Mouse (Mus musculus) midbrain, embryonic 11.5 days (tissue): ENCODE results near the gene Baz1a. TPM values are rescaled to one million over a fixed set of nuclear protein-coding genes. Genes with fewer than 3 reads are reported as not detected.

ENCODE experiments used
- ATAC-seq: fragments of 200-750 bp; cut with Nextera tagmentation; 2 replicates; pipeline ENCODE4 v1.8.0; 2017; ENCODE audit warnings: moderate TSS enrichment, moderate library complexity; ENCODE audit not compliant: low FRiP score
- DNase-seq: peaks from one replicate; pipeline ENCODE4 v3.0.0; 2015; ENCODE audit warnings: low spot score; ENCODE audit errors: missing footprints
- H3K27ac ChIP-seq: fragments of 300-500 bp; sonication (generic); 2 replicates; pipeline ENCODE4 v1.5.1; 2014; ENCODE audit warnings: low read depth, low read length
- H3K27me3 ChIP-seq: fragments of 300-500 bp; sonication (generic); 2 replicates; pipeline ENCODE4 v1.6.1; 2014; ENCODE audit warnings: mild to moderate bottlenecking, low read length, moderate library complexity, mixed read lengths; ENCODE audit not compliant: control insufficient read depth, insufficient read depth
- H3K36me3 ChIP-seq: fragments of 300-500 bp; sonication (generic); 2 replicates; pipeline ENCODE4 v1.6.1; 2014; ENCODE audit warnings: mild to moderate bottlenecking, low read length, moderate library complexity, mixed read lengths; ENCODE audit not compliant: control insufficient read depth, insufficient read depth
- H3K4me1 ChIP-seq: fragments of 300-500 bp; sonication (generic); 2 replicates; pipeline ENCODE4 v1.6.1; 2014; ENCODE audit warnings: low read length; ENCODE audit not compliant: control insufficient read depth, insufficient read depth
- H3K4me2 ChIP-seq: fragments of 300-500 bp; sonication (generic); 2 replicates; pipeline ENCODE4 v1.6.1; 2014; ENCODE audit warnings: mild to moderate bottlenecking, moderate library complexity
- H3K4me3 ChIP-seq: fragments of 300-500 bp; sonication (generic); 2 replicates; pipeline ENCODE4 v1.5.1; 2014; ENCODE audit warnings: low read depth, low read length
- H3K9ac ChIP-seq: fragments of 300-500 bp; sonication (generic); 2 replicates; pipeline ENCODE4 v1.6.1; 2014; ENCODE audit warnings: low read length
- H3K9me3 ChIP-seq: fragments of 300-500 bp; sonication (generic); 2 replicates; pipeline ENCODE4 v1.6.1; 2016; ENCODE audit warnings: low read length; ENCODE audit not compliant: control insufficient read depth
- WGBS: fragments of 180-500 bp; shearing (Covaris S2); extraction: QIAGEN DNeasy Blood & Tissue Kit; methylation state at CpG from one replicate; pipeline ENCODE4 v1.1.7; 2014; 5-methylcytosine and 5-hydroxymethylcytosine counted together
- polyA plus RNA-seq: library from polyadenylated mRNA; unstranded; fragments of >200 nt; fragmentation: Nextera tagmentation; extraction: Ambion mirVana; gene quantifications from 2 replicates; pipeline ENCODE4 v1.2.1, GENCODE M21; 2014

The Baz1a gene
- polyA plus RNA-seq, 1 experiment from 2014 or later, result 34.3 TPM

DNA sequence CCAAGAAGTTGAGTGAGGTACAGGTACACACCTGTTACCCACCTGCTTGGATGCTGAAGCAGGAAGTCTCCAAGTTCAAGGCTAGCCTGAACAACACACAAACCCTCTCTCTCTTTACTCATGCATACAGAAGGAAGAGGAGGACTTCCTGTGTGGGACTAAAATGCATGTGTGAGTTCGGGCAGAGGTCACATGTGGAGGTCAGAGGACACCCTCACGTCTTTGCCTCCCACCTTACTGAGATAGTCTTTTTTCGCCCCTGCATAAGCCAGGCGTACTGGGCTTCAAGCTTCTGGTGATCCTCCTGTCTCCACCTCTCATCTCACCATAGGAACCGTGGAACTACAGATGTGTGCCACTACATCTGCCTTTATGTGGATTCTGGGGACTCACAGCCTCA, 15.7 kb downstream of the Baz1a start:
- no peak for ATAC-seq
- no peaks in the 10 kb centered on the region for H3K27me3 ChIP-seq
- no peak overlapping the region for H3K4me2 ChIP-seq
- no peaks in the 10 kb centered on the region for H3K36me3 ChIP-seq
- WGBS, result 80% methylated on average over 5 of the region's 5 CpGs
- H3K9ac ChIP-seq, result no peak overlapping the region
- H3K4me3 ChIP-seq, result no peak overlapping the region
- no peak for DNase-seq
- no peaks in the 10 kb centered on the region for H3K9me3 ChIP-seq
- H3K27ac ChIP-seq, result no peak overlapping the region
- no peaks in the 10 kb centered on the region for H3K4me1 ChIP-seq

DNA sequence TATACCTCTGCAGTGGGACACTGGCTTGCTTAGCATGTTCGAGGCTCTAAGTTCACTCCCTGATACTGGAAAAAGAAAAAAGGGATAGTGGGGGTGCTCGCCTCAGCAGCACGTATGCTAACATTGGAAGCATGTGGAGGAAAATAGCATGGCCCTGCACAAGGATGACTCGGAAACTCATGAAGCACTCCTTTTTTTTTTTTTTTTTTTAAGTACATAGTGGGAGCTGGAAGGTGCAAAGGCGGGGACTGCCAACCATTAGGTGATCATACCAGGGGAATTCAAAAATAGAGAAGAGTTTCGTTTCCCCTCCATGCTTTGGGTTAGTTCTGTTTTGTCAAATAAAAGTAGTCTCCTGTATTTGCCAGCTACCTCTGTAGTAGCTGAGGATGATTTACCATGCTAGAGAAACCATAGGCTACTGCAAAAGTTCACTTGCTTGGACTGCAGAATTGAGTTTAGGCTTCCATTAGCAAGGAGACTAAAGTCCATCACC, 17.1 kb downstream of the Baz1a start:
- no peak for ATAC-seq
- 90% methylated on average over 6 of the region's 6 CpGs for WGBS
- no peak overlapping the region for H3K9ac ChIP-seq
- H3K4me1 ChIP-seq, result no peaks in the 10 kb centered on the region
- no peak for DNase-seq
- H3K36me3 ChIP-seq, result no peaks in the 10 kb centered on the region
- no peaks in the 10 kb centered on the region for H3K9me3 ChIP-seq
- H3K4me2 ChIP-seq, result no peak overlapping the region
- H3K27me3 ChIP-seq, result no peaks in the 10 kb centered on the region
- H3K27ac ChIP-seq, result no peak overlapping the region
- H3K4me3 ChIP-seq, result no peak overlapping the region

DNA sequence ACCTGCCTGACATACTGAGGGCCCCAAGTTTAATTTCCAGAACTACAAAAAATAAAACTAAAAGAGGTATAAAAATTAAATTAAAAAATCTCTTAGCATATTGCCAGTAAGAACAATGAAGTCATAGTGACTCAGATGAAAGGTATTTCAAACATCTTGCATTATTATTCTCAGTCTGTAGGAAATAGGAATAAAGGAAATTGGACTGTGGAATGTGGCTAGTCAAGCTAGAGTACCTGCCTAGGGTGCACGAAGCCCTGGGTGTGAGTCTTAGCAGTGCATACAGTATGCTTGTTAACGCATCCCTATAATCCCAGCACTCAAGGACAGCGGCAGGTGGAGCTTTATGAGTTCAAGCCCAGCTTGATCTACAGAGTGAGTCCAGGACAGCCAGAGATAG, 18.2 kb downstream of the Baz1a start:
- no peak overlapping the region for H3K4me2 ChIP-seq
- no peaks in the 10 kb centered on the region for H3K36me3 ChIP-seq
- H3K9ac ChIP-seq, result no peak overlapping the region
- H3K27ac ChIP-seq, result no peak overlapping the region
- no peak for DNase-seq
- ATAC-seq, result no peak
- no peaks in the 10 kb centered on the region for H3K27me3 ChIP-seq
- H3K9me3 ChIP-seq, result no peaks in the 10 kb centered on the region
- H3K4me3 ChIP-seq, result no peak overlapping the region
- H3K4me1 ChIP-seq, result no peaks in the 10 kb centered on the region
- WGBS, result 71% methylated on average over 3 of the region's 3 CpGs

DNA sequence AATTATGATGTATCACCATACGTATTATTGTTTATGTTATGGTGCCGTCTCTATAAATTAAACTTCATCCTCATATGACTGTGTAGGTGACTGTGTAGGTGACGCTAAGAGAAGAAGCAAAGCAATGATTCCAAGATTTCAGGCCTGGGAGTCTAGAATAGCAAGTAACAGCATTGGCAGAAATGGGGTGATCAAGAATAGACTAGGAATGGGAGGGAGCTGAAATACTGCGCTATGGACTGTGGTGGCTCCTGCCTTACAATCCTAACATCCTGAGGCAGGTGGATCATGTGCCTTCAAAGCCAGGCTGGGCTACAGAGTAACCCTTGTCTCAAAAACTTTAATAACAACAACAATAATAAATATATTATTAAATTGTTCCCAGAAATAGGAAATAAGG, 19.7 kb downstream of the Baz1a start:
- Histone ChIP-seq H3K9ac (no peak overlapping the region), H3K27me3 (no peaks in the 10 kb centered on the region), H3K4me2 (no peak overlapping the region), H3K4me1 (no peaks in the 10 kb centered on the region), H3K27ac (no peak overlapping the region), H3K9me3 (no peaks in the 10 kb centered on the region), H3K36me3 (no peaks in the 10 kb centered on the region), H3K4me3 (no peak overlapping the region)
- no peak for DNase-seq
- ATAC-seq, result no peak
- WGBS, result 88% methylated on average over 4 of the region's 4 CpGs

DNA sequence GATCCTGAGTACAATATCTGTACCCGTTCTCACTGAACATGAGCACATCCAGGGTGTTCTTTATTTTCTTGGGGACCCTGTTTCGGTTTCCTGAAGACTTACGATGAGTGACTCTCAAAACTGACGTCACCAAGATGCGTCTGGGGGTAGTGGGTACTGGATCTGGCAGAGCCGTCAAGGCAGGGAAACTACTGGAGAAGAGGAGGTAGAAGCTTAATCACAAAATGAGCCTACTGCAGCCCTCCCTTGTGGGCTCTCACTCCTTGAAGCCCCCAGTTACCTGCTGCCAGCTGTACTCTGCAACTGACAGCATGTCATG, 20.1 kb downstream of the Baz1a start:
- H3K4me3 ChIP-seq, result no peak overlapping the region
- DNase-seq (no peak), ATAC-seq (no peak)
- no peaks in the 10 kb centered on the region for H3K27me3 ChIP-seq
- no peak overlapping the region for H3K4me2 ChIP-seq
- no peaks in the 10 kb centered on the region for H3K4me1 ChIP-seq
- H3K27ac ChIP-seq, result no peak overlapping the region
- WGBS, result 83% methylated on average over 6 of the region's 6 CpGs
- H3K9ac ChIP-seq, result no peak overlapping the region
- no peaks in the 10 kb centered on the region for H3K9me3 ChIP-seq
- no peaks in the 10 kb centered on the region for H3K36me3 ChIP-seq

DNA sequence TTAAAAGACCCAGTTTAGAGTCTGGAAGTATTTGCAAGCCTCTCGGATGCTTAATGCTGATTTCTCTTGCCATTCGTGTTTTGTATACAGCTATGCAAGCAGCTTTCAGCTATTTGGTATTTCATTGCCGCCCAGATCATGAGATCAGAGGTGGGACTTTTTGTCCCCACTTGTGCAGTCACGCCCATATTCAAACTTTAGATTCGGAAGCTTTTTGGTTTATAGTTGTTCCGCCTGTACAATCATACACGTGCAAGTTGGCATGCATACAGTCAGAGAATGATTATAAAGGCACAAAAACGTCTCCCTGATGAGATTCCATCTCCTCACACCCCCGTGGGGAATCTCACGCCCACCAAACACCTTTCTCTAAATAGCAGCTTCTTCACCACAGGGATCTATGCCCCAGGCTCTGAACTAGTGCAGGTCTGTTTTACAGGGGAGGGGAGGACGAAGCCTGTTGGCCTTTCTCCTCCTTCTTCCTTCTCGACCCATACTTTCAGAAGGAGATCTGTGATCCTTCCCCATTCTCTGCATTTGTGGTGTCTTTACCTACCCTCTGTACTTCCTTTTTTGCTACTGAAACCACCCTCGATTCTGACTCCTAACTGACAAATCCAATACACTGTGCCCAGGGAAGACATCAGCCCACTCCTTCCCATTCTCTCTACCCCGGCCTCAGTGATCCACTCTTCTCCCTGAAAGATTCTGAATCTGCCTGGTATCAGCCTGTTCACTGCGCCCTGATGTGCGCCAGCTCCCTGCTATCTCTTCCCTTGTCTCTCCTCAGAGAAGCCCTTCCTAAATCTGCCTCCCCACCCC, 20.7 kb downstream of the Baz1a start:
- Histone ChIP-seq H3K4me3 (no peak overlapping the region), H3K9me3 (no peaks in the 10 kb centered on the region), H3K27ac (no peak overlapping the region), H3K4me2 (no peak overlapping the region), H3K9ac (no peak overlapping the region), H3K27me3 (no peaks in the 10 kb centered on the region), H3K36me3 (no peaks in the 10 kb centered on the region), H3K4me1 (no peaks in the 10 kb centered on the region)
- WGBS, result 73% methylated on average over 16 of the region's 16 CpGs
- ATAC-seq (no peak), DNase-seq (no peak)

DNA sequence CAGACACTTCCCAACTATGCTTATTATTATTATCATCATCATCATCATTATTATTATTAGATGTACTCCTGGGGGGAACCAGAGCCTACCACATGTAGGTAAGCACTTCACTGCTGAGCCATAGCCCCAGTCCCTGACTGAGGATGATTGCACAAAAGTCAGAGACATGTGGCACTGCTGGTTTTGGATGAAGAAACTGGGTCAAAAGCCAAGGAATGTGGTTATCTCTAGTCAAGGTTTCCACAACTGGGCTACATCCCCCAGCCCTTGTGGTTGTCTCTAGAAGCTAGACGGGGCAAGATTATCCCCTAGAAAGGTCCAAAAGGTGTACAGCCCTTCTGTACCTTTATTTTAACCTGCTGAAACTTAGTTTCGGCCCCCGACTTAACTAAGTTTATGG, 21.3 kb downstream of the Baz1a start:
- no peaks in the 10 kb centered on the region for H3K9me3 ChIP-seq
- ATAC-seq (no peak), DNase-seq (no peak)
- no peak overlapping the region for H3K9ac ChIP-seq
- 90% methylated on average over 3 of the region's 3 CpGs for WGBS
- no peaks in the 10 kb centered on the region for H3K36me3 ChIP-seq
- no peak overlapping the region for H3K27ac ChIP-seq
- no peaks in the 10 kb centered on the region for H3K4me1 ChIP-seq
- H3K4me3 ChIP-seq, result no peak overlapping the region
- H3K4me2 ChIP-seq, result no peak overlapping the region
- H3K27me3 ChIP-seq, result no peaks in the 10 kb centered on the region

DNA sequence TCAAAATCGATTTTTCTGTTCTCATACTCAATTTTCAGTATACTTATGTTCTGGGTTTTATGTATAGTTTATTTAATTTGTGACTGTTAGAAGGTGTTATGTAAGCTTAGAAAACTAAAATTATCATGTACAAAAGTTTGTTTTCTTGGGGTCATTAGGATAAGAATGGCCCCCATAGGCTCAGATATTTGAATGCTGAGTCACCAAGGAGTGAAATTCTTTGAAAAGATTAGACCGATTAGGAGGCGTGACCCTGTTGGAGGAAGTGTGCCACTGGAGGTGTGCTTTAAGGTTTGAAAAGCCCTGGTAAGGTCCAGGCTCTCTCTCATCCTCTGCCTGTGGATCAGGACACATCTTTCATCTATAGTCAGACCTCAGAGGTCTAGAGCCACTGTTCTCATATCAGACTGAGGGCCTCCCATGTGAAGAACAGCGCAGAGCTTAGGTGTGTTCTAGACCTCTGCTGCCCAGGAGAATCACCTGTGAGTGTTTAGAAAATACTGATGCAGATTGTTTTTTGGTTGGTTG, 25.8 kb downstream of the Baz1a start:
- Histone ChIP-seq H3K9ac (no peak overlapping the region), H3K27me3 (no peaks in the 10 kb centered on the region), H3K9me3 (no peaks in the 10 kb centered on the region), H3K4me3 (no peak overlapping the region), H3K4me2 (no peak overlapping the region), H3K27ac (no peak overlapping the region), H3K4me1 (peaks cover 4% of the 10 kb centered on the region; the same call in 1 of the 2 replicates), H3K36me3 (no peaks in the 10 kb centered on the region)
- 84% methylated on average over 4 of the region's 4 CpGs for WGBS
- ATAC-seq (no peak), DNase-seq (no peak)

DNA sequence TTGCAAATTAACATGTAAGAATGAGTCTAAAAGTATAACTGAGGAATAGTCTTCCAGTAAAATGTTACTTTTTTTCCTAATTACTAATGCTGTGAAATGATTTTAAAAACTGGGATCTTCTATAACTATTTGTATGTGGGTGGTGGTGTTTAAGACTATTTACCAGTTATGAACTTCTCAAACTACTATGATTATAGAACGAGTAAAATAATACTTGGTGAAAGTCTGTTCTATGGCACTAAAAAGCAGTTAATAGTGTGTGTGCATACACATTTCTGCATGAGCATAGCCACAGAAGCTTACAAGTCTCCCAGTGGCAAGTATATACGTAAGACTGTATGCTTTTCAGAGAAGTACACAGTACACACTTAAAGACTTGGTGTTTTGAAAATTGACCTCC, 27.0 kb downstream of the Baz1a start:
- Histone ChIP-seq H3K9me3 (no peaks in the 10 kb centered on the region), H3K27ac (no peak overlapping the region), H3K9ac (no peak overlapping the region), H3K4me3 (no peak overlapping the region), H3K4me1 (peaks cover 4% of the 10 kb centered on the region; the same call in 1 of the 2 replicates), H3K27me3 (no peaks in the 10 kb centered on the region), H3K36me3 (no peaks in the 10 kb centered on the region), H3K4me2 (no peak overlapping the region)
- no peak for DNase-seq
- 88% methylated on average over 2 of the region's 2 CpGs for WGBS
- ATAC-seq, result no peak
